Mouse (Mus musculus): ENCODE results near the gene March8. TPM values are rescaled to one million over a fixed set of nuclear protein-coding genes. Genes with fewer than 3 reads are reported as not detected.

Gene March8
- polyA plus RNA-seq, 1 experiment from 2014 or later: 29.4 TPM

- H3K9ac ChIP-seq (ENCODE audit: low read depth, low read length): no peak overlapping the region
- H3K27ac ChIP-seq (ENCODE audit: low read depth, low read length): no peak overlapping the region
- no peaks in the 10 kb centered on the region for H3K4me1 ChIP-seq (replicated peaks; ENCODE audit: control insufficient read depth, insufficient read depth, low read length)
- no peaks in the 10 kb centered on the region for H3K27me3 ChIP-seq (replicated peaks; ENCODE audit: control insufficient read depth, insufficient read depth, low read length)
- no peak for TF ChIP-seq CTCF (IDR thresholded peaks at IDR 0.05; ENCODE audit: low read depth)
- H3K4me3 ChIP-seq (ENCODE audit: low read depth, low read length): no peak overlapping the region
- no peak overlapping the region for H3K4me2 ChIP-seq (replicated peaks; ENCODE audit: low read depth)
- no peaks in the 10 kb centered on the region for H3K9me3 ChIP-seq (ENCODE audit: control insufficient read depth)
- H3K36me3 ChIP-seq (ENCODE audit: control insufficient read depth, insufficient read depth): peaks cover 26% of the 10 kb centered on the region
- ATAC-seq: no peak
- WGBS: 97% methylated on average over 12 of the region's 12 CpGs
Measured at GRCm38 (mm10) chr6:116401746-116402423, 64.1 kb downstream of the March8 start.

GRCm38 (mm10) chr6:116402426-116402825, 64.6 kb downstream of the March8 start:
- Histone ChIP-seq H3K4me3 (ENCODE audit: low read depth, low read length) (no peak overlapping the region), H3K4me2 (replicated peaks; ENCODE audit: low read depth) (no peak overlapping the region), H3K36me3 (ENCODE audit: control insufficient read depth, insufficient read depth) (peaks cover 31% of the 10 kb centered on the region), H3K9me3 (ENCODE audit: control insufficient read depth) (no peaks in the 10 kb centered on the region), H3K9ac (ENCODE audit: low read depth, low read length) (no peak overlapping the region), H3K27me3 (replicated peaks; ENCODE audit: control insufficient read depth, insufficient read depth, low read length) (no peaks in the 10 kb centered on the region), H3K4me1 (replicated peaks; ENCODE audit: control insufficient read depth, insufficient read depth, low read length) (no peaks in the 10 kb centered on the region), H3K27ac (ENCODE audit: low read depth, low read length) (no peak overlapping the region)
- no peak for TF ChIP-seq CTCF (IDR thresholded peaks at IDR 0.05; ENCODE audit: low read depth)
- no peak for ATAC-seq
- WGBS: 97% methylated on average over 3 of the region's 3 CpGs

GRCm38 (mm10) chr6:116405243-116405642, 67.4 kb downstream of the March8 start:
- Histone ChIP-seq H3K9ac (ENCODE audit: low read depth, low read length) (no peak overlapping the region), H3K4me3 (ENCODE audit: low read depth, low read length) (no peak overlapping the region), H3K36me3 (ENCODE audit: control insufficient read depth, insufficient read depth) (peaks cover 42% of the 10 kb centered on the region), H3K27ac (ENCODE audit: low read depth, low read length) (no peak overlapping the region), H3K4me2 (replicated peaks; ENCODE audit: low read depth) (no peak overlapping the region), H3K27me3 (replicated peaks; ENCODE audit: control insufficient read depth, insufficient read depth, low read length) (no peaks in the 10 kb centered on the region), H3K9me3 (ENCODE audit: control insufficient read depth) (no peaks in the 10 kb centered on the region), H3K4me1 (replicated peaks; ENCODE audit: control insufficient read depth, insufficient read depth, low read length) (no peaks in the 10 kb centered on the region)
- no peak for ATAC-seq
- 91% methylated on average over 9 of the region's 9 CpGs for WGBS
- no peak for TF ChIP-seq CTCF (IDR thresholded peaks at IDR 0.05; ENCODE audit: low read depth)

- Histone ChIP-seq H3K4me1 (replicated peaks; ENCODE audit: control insufficient read depth, insufficient read depth, low read length) (no peaks in the 10 kb centered on the region), H3K9ac (ENCODE audit: low read depth, low read length) (no peak overlapping the region), H3K4me2 (replicated peaks; ENCODE audit: low read depth) (no peak overlapping the region), H3K27me3 (replicated peaks; ENCODE audit: control insufficient read depth, insufficient read depth, low read length) (no peaks in the 10 kb centered on the region), H3K9me3 (ENCODE audit: control insufficient read depth) (no peaks in the 10 kb centered on the region), H3K27ac (ENCODE audit: low read depth, low read length) (no peak overlapping the region), H3K4me3 (ENCODE audit: low read depth, low read length) (no peak overlapping the region), H3K36me3 (ENCODE audit: control insufficient read depth, insufficient read depth) (peaks cover 46% of the 10 kb centered on the region)
- no peak for ATAC-seq
- no peak for TF ChIP-seq CTCF (IDR thresholded peaks at IDR 0.05; ENCODE audit: low read depth)
- WGBS: 85% methylated on average over 5 of the region's 5 CpGs
Measured at GRCm38 (mm10) chr6:116405715-116406114, 67.9 kb downstream of the March8 start.

- Histone ChIP-seq H3K4me2 (replicated peaks; ENCODE audit: low read depth) (no peak overlapping the region), H3K9me3 (ENCODE audit: control insufficient read depth) (no peaks in the 10 kb centered on the region), H3K27me3 (replicated peaks; ENCODE audit: control insufficient read depth, insufficient read depth, low read length) (no peaks in the 10 kb centered on the region), H3K27ac (ENCODE audit: low read depth, low read length) (no peak overlapping the region), H3K9ac (ENCODE audit: low read depth, low read length) (no peak overlapping the region), H3K36me3 (ENCODE audit: control insufficient read depth, insufficient read depth) (peaks cover 50% of the 10 kb centered on the region), H3K4me3 (ENCODE audit: low read depth, low read length) (no peak overlapping the region), H3K4me1 (replicated peaks; ENCODE audit: control insufficient read depth, insufficient read depth, low read length) (no peaks in the 10 kb centered on the region)
- 71% methylated on average over 2 of the region's 2 CpGs for WGBS
- TF ChIP-seq CTCF (IDR thresholded peaks at IDR 0.05; ENCODE audit: low read depth): no peak
- no peak for ATAC-seq
Measured at GRCm38 (mm10) chr6:116406152-116406551, 68.3 kb downstream of the March8 start.

- whole genome bisulfite sequencing: 69% methylated on average over 5 of the region's 5 CpGs
- Histone ChIP-seq H3K4me1 (replicated peaks; ENCODE audit: control insufficient read depth, insufficient read depth, low read length) (no peaks in the 10 kb centered on the region), H3K9ac (ENCODE audit: low read depth, low read length) (no peak overlapping the region), H3K4me3 (ENCODE audit: low read depth, low read length) (no peak overlapping the region), H3K36me3 (ENCODE audit: control insufficient read depth, insufficient read depth) (peaks cover 48% of the 10 kb centered on the region), H3K27me3 (replicated peaks; ENCODE audit: control insufficient read depth, insufficient read depth, low read length) (no peaks in the 10 kb centered on the region), H3K27ac (ENCODE audit: low read depth, low read length) (no peak overlapping the region), H3K4me2 (replicated peaks; ENCODE audit: low read depth) (no peak overlapping the region), H3K9me3 (ENCODE audit: control insufficient read depth) (no peaks in the 10 kb centered on the region)
- no peak for TF ChIP-seq CTCF (IDR thresholded peaks at IDR 0.05; ENCODE audit: low read depth)
- ATAC-seq: no peak
Measured at GRCm38 (mm10) chr6:116406680-116407079, 68.9 kb downstream of the March8 start.
